Mouse (Mus musculus): Measurements from ENCODE around the gene Topors. TPM values are rescaled to one million over a fixed set of nuclear protein-coding genes. Genes with fewer than 3 reads are reported as not detected.

Topors gene
- polyA plus RNA-seq, 1 experiment from 2014 or later = 50.2 TPM

DNA sequence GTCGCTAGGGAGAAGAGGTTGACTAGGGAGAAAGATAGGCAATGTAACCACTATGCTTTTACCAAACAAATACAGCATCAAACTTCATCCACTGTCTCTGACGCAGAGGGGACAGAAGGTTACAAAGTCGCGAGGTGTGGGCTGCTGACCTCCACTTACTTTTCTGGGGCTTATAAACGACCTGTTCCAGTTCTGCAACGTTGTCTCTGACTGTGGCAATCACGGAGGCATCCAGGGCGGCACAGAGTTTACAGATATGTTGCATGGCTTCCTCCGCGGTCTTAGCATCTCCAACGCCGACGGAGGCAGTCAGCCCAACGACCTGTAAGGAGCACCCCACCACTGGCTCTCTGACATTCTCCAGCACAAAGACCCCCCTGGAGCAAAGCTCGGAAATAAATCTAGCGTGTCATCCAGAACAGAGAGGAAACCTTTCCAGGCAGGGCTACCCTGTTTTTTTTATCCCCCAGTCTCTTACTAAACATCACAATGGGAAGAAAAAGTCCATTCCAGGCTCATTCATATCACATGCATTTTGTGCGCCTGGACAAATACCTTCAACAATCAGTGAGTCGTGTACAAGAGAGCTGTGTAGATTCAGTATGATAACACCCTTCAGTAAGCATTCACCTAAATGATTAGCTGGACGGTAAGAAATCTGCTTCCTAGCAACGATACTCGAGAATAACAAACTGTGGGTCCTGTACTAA is 47.6 kb downstream of the Topors start:
- no peak overlapping the region for H3K9ac ChIP-seq (replicated peaks)
- 45% methylated on average over 21 of the region's 21 CpGs for WGBS
- H3K27me3 ChIP-seq = no peaks in the 10 kb centered on the region; the same call in 1 of the 2 replicates
- H3K4me1 ChIP-seq = peaks cover 9% of the 10 kb centered on the region; the same call in 1 of the 2 replicates
- no peak for ATAC-seq (ENCODE audit: low FRiP score, low read depth)
- H3K9me3 ChIP-seq = no peaks in the 10 kb centered on the region
- no peaks in the 10 kb centered on the region for H3K36me3 ChIP-seq
- H3K4me3 ChIP-seq = no peak overlapping the region
- H3K27ac ChIP-seq (replicated peaks) = no peak overlapping the region
- H3K4me2 ChIP-seq (replicated peaks) = no peak overlapping the region

DNA sequence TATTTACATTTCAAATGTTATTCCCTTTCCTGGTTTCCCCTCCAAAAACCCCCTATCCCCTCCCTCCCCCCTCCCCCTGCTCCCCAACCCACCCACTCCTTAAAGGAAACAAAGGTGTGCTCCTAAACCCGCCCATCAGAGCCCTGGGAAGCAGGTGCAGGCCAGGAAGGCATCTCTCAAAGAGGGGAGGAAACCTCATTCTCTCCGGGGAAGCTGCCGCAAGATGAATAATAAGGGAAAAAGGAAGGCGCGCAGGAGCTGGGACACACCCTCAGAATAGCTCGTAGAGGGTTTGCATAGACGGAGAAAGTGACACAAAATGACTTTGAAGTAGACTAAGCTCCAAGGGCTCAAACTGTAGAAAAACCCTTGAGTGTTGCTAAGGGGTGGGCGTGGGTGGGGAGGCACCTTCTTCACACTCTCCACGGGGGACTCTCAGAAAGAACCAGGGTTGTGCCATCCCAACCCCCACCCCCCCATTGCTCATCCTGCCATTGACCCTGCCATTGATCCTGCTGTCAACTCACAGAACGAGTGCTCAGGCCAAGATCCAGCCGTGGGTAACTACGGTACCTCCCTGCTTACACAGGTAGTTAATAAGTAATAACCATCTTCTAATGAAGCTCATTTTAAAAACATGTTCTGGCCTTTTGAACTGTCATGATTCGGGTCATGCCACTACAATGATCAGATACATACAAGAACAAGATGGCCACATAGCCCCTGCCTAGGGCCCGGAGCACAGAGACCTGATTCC is 48.5 kb downstream of the Topors start:
- Histone ChIP-seq H3K4me3 (no peak overlapping the region), H3K4me2 (replicated peaks) (peak overlapping the region; percentile 30), H3K9ac (replicated peaks) (no peak overlapping the region), H3K36me3 (no peaks in the 10 kb centered on the region), H3K27me3 (no peaks in the 10 kb centered on the region; the same call in 1 of the 2 replicates), H3K27ac (replicated peaks) (no peak overlapping the region), H3K9me3 (no peaks in the 10 kb centered on the region), H3K4me1 (peaks cover 9% of the 10 kb centered on the region; the same call in 1 of the 2 replicates)
- ATAC-seq (ENCODE audit: low FRiP score, low read depth) = no peak
- WGBS = 42% methylated on average over 14 of the region's 14 CpGs

DNA sequence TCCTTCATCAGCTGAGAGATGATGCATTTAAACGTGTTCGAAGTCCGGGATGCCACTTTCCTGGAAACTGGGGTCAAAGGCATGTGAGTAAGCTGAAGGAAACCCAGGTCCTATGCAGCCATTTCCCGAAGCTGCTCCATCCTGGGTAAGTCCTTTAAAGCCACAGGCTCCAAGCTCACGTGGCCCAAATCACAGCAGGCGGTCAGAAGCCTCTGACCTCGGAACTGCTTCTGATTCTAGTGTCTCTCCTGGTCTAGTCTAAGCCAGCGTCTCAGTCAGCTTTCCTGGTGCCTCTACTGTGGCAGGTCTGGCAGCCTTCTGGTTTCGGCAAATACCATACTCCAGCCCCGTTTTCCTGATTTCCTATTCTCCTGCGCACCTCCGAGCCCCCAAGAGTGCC is 49.2 kb downstream of the Topors start:
- Histone ChIP-seq H3K4me1 (peaks cover 9% of the 10 kb centered on the region; the same call in 1 of the 2 replicates), H3K9me3 (no peaks in the 10 kb centered on the region), H3K4me3 (no peak overlapping the region), H3K27me3 (no peaks in the 10 kb centered on the region; the same call in 1 of the 2 replicates), H3K27ac (replicated peaks) (no peak overlapping the region), H3K9ac (replicated peaks) (no peak overlapping the region), H3K4me2 (replicated peaks) (peak overlapping the region; percentile 30), H3K36me3 (no peaks in the 10 kb centered on the region)
- 23% methylated on average over 12 of the region's 12 CpGs for WGBS
- no peak for ATAC-seq (ENCODE audit: low FRiP score, low read depth)

DNA sequence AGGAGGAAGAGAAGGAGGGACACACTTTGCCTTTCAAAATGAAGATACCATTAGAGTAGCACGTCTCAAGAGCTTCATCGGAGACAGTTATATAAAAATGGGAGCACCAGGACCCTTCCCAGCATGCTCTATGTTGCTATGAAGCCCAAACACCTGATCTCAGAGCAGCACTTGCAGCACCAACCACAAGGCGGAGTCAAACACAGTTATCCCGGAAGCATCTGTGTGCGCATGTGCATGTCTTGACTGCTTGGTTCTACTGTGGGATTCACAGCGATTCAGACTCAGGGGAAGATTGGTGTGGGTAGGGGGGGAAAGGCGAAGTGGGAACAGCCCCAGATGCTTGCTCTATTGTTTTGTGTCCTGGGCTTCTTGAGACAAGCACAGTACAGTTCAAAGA is 51.3 kb downstream of the Topors start:
- no peaks in the 10 kb centered on the region; the same call in 1 of the 2 replicates for H3K27me3 ChIP-seq
- no peak for ATAC-seq (ENCODE audit: low FRiP score, low read depth)
- H3K4me3 ChIP-seq = no peak overlapping the region
- H3K9me3 ChIP-seq = no peaks in the 10 kb centered on the region
- H3K27ac ChIP-seq (replicated peaks) = no peak overlapping the region
- WGBS = 70% methylated on average over 7 of the region's 7 CpGs
- no peaks in the 10 kb centered on the region for H3K36me3 ChIP-seq
- no peak overlapping the region for H3K9ac ChIP-seq (replicated peaks)
- peaks cover 9% of the 10 kb centered on the region; the same call in 1 of the 2 replicates for H3K4me1 ChIP-seq
- no peak overlapping the region for H3K4me2 ChIP-seq (replicated peaks)

DNA sequence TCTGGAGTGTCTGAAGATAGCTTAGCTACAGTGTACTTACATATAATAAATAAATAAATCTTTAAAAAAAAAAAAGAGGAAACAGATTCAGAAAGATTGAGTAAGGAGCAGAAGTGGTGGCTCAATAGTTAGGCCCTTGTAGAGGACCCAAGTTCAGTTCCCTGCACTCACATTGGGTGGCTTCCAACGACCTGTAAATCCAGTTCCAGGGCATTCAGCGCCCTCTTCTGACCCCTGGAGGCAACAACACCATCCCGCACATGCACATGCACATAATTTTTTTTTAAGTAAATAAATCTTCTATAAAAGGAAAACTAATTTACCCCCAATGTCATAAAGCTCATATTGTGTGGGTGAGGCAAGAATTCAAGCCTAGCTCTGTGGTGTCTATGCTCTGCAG is 51.7 kb downstream of the Topors start:
- no peaks in the 10 kb centered on the region for H3K9me3 ChIP-seq
- H3K27ac ChIP-seq (replicated peaks) = no peak overlapping the region
- H3K4me1 ChIP-seq = peaks cover 9% of the 10 kb centered on the region; the same call in 1 of the 2 replicates
- no peak overlapping the region for H3K9ac ChIP-seq (replicated peaks)
- no peak for ATAC-seq (ENCODE audit: low FRiP score, low read depth)
- no peaks in the 10 kb centered on the region for H3K36me3 ChIP-seq
- 66% methylated on average over 3 of the region's 3 CpGs for WGBS
- no peak overlapping the region for H3K4me2 ChIP-seq (replicated peaks)
- no peak overlapping the region for H3K4me3 ChIP-seq
- H3K27me3 ChIP-seq = no peaks in the 10 kb centered on the region; the same call in 1 of the 2 replicates

DNA sequence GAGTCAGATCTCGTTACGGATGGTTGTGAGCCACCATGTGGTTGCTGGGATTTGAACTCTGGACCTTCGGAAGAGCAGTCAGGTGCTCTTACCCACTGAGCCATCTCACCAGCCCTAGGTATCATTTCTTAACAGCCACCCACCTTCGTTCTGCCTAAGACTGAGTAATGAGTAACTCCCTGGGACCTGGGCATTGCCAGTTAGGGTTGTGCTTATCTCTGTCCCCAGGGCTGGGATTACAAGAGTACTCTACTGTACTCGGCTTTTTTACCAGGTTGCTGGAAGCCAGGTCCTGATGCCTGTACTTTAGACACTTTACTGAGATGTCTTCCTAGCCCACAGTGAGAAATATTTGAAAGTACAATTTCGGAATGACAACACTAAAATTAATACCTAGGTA is 57.5 kb downstream of the Topors start:
- no peak overlapping the region for H3K9ac ChIP-seq (replicated peaks)
- H3K27ac ChIP-seq (replicated peaks) = no peak overlapping the region
- H3K9me3 ChIP-seq = no peaks in the 10 kb centered on the region
- H3K4me3 ChIP-seq = no peak overlapping the region
- H3K4me2 ChIP-seq (replicated peaks) = no peak overlapping the region
- no peaks in the 10 kb centered on the region for H3K4me1 ChIP-seq
- no peak for ATAC-seq (ENCODE audit: low FRiP score, low read depth)
- no peaks in the 10 kb centered on the region for H3K36me3 ChIP-seq
- H3K27me3 ChIP-seq = no peaks in the 10 kb centered on the region
- 82% methylated on average over 4 of the region's 6 CpGs for WGBS

Other genes starting within 250 kb of the Topors start
- gene Aco1, start 126.8 kb downstream of the Topors start, polyA plus RNA-seq (2016; fragmentation: Nextera tagmentation; extraction: Ambion mirVana) = 58.7 and 61.4 TPM in 2 replicates
- 3.4 and 5.7 TPM in 2 replicates for gene Ddx58, start 30.0 kb downstream of the Topors start, polyA plus RNA-seq (2016; fragmentation: Nextera tagmentation; extraction: Ambion mirVana)
- 30.8 and 34.2 TPM in 2 replicates for gene Smim27, start 271 bp downstream of the Topors start, polyA plus RNA-seq (2016; fragmentation: Nextera tagmentation; extraction: Ambion mirVana)
- gene Ndufb6, start 9.6 kb upstream of the Topors start, polyA plus RNA-seq (2016; fragmentation: Nextera tagmentation; extraction: Ambion mirVana) = 252 and 265 TPM in 2 replicates
- gene Tmem215, start 202.3 kb upstream of the Topors start, polyA plus RNA-seq (2016; fragmentation: Nextera tagmentation; extraction: Ambion mirVana) = 0.13 and 0.16 TPM in 2 replicates

All from midbrain, embryonic 12.5 days (tissue).